Mouse (Mus musculus) small intestine, adult 2 months (tissue): ENCODE measurements around the gene Ccnl2.

Experiments used
- CTCF ChIP-seq: fragments of 200-500 bp; IDR thresholded peaks from 2 replicates; pipeline ENCODE4 v1.5.1; 2012; ENCODE audit warnings: low read depth, mild to moderate bottlenecking, control low read depth, inconsistent platforms, low read length, moderate library complexity, mixed read lengths; ENCODE audit not compliant: insufficient replicate concordance, insufficient read length; ENCODE audit errors: extremely low read depth
- POLR2A ChIP-seq: fragments of 200-500 bp; IDR thresholded peaks from 2 replicates; pipeline ENCODE4 v1.6.1; 2012; ENCODE audit warnings: low read depth, mild to moderate bottlenecking, control low read depth, inconsistent platforms, low read length, moderate library complexity

DNA sequence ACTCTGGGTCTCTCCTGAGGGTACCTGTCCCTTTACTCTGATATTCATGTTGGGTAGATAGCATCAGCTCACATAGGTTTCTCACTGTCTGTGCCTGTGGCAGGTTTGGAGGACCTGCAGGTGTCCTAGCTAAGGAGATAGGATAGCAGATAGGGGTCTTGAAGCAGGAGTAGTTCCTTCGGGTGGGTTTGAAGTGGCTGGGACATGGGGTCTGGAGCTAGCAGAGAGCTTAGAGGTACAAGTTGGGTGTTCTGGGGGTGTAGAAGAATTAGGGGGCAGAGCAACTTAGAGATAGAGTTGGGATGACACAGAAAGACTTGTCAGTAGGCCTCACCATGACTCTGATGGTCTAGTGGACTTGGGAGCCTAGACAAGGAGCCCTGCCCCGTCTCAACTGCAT is 37.1 kb downstream of the Ccnl2 start:
- TF ChIP-seq CTCF (no peak), POLR2A (no peak)
